Mouse (Mus musculus) myocyte (in vitro differentiated cells): ENCODE results near the gene Olfr1046.

Experiments used
- CEBPB ChIP-seq: IDR thresholded peaks from 2 replicates; pipeline ENCODE4 v1.6.1; 2011; ENCODE audit warnings: mild to moderate bottlenecking, moderate library complexity; ENCODE audit not compliant: poor library complexity, insufficient read depth, severe bottlenecking
- E2F4 ChIP-seq: IDR thresholded peaks from one replicate; pipeline ENCODE4 v1.6.1; 2011; ENCODE audit warnings: mild to moderate bottlenecking, control low read depth, moderate library complexity; ENCODE audit not compliant: insufficient read depth
- MAX ChIP-seq: IDR thresholded peaks from one replicate; pipeline ENCODE4 v1.6.1; 2011; ENCODE audit warnings: low read depth, mild to moderate bottlenecking, control low read depth
- MYOD1 ChIP-seq, 3 experiments: IDR thresholded peaks; one replicate each; pipeline ENCODE4 v1.6.1; 2011; ENCODE audit warnings: control low read depth in 2 of 3, low read depth in 2 of 3, mild to moderate bottlenecking in 2 of 3, moderate library complexity in 1 of 3; ENCODE audit not compliant: insufficient read length in 2 of 3, control insufficient read depth in 1 of 3
- POLR2A ChIP-seq: IDR thresholded peaks from one replicate; pipeline ENCODE4 v1.6.1; 2011; ENCODE audit warnings: low read depth, mild to moderate bottlenecking, control low read depth, moderate library complexity; ENCODE audit not compliant: insufficient read length
- SRF ChIP-seq: IDR thresholded peaks from one replicate; pipeline ENCODE4 v1.6.1; 2011; ENCODE audit warnings: low read depth; ENCODE audit not compliant: control insufficient read depth, insufficient read length
- TCF3 ChIP-seq: IDR thresholded peaks from one replicate; pipeline ENCODE4 v1.6.1; 2011; ENCODE audit warnings: low read depth, control low read depth; ENCODE audit not compliant: insufficient read length

DNA sequence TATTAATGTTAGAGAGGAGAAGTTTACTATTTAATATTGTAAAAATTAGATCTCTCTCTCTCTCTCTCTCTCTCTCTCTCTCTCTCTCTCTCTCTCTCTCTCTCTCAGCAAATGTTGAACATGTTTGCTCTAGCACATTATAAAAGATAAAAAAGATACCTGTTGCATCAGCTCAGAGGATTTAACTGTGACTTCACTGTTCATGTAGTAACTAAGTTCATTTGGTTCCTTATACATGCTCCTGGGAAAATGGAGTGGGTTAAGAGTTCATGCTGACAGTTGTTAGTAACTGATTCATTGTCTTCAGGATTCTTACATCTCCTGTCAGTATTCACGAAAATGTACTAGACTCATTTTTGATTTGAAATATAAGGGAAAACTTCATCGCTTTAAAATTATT, 51.7 kb downstream of the Olfr1046 start, which contains the start of gene Olfr1043:
- TF ChIP-seq POLR2A (no peak), MYOD1 (IDR thresholded peaks at IDR 0.05; ENCODE audit: control insufficient read depth in 1 of 3, insufficient read length in 2 of 3, low read depth in 2 of 3) (no peak), TCF3 (no peak), E2F4 (no peak), CEBPB (no peak), SRF (no peak), MAX (no peak)
